Mouse (Mus musculus): Measurements from ENCODE around the gene Phactr1.

- TF ChIP-seq CTCF (IDR thresholded peaks at IDR 0.05; ENCODE audit: low read depth, low read length) (peak; percentile 49; the same call in 1 of the 2 replicates), TAL1 (conservative IDR thresholded peaks at IDR 0.05; ENCODE audit: low read depth, low read length) (no peak), GATA1 (IDR thresholded peaks at IDR 0.05; ENCODE audit: borderline replicate concordance, low read length) (no peak), POLR2AphosphoS5 (IDR thresholded peaks at IDR 0.05; ENCODE audit: insufficient replicate concordance, low read depth, low read length) (no peak)
Measured at GRCm38 (mm10) chr13:42818378-42818777, 138.0 kb downstream of the Phactr1 start.
